Mouse (Mus musculus): ENCODE data around the gene Rnf19b. TPM values are rescaled to one million over a fixed set of nuclear protein-coding genes. Genes with fewer than 3 reads are reported as not detected.

The Rnf19b gene
- 40.5 and 44.4 TPM in 2 replicates for polyA plus RNA-seq (2012; rRNA removed; ENCODE audit: low replicate concordance)

GRCm38 (mm10) chr4:129058207-129059092 lies at the start of gene Rnf19b:
Gene Rnf19b (plus strand): TSS chr4:129058271.

GRCm38 (mm10) chr4:129105356-129105755 lies 47.3 kb downstream of the Rnf19b start, which contains the start of gene Tmem54:
Gene Tmem54 (plus strand): TSS chr4:129105548.

GRCm38 (mm10) chr4:129121569-129122086 lies 63.6 kb downstream of the Rnf19b start, which contains the start of gene Hpca:
Gene Hpca (minus strand): TSS chr4:129122036.

Other genes with a start within 250 kb of the Rnf19b start
- gene Trim62, start 174.7 kb upstream of the Rnf19b start, polyA plus RNA-seq (2012; rRNA removed; ENCODE audit: low replicate concordance) = 4.1 and 8.1 TPM in 2 replicates
- gene Azin2, start 95.8 kb upstream of the Rnf19b start, polyA plus RNA-seq (2012; rRNA removed; ENCODE audit: low replicate concordance) = 25.3 and 35.4 TPM in 2 replicates
- 114 and 267 TPM in 2 replicates for gene Ak2, start 66.3 kb upstream of the Rnf19b start, polyA plus RNA-seq (2012; rRNA removed; ENCODE audit: low replicate concordance)
- gene Tmem54, start 47.3 kb downstream of the Rnf19b start, polyA plus RNA-seq (2012; rRNA removed; ENCODE audit: low replicate concordance) = 20.8 TPM in 1 of 2 replicates, not detected in the other
- gene Hpca, start 63.8 kb downstream of the Rnf19b start, polyA plus RNA-seq (2012; rRNA removed; ENCODE audit: low replicate concordance) = 2.0 and 2.2 TPM in 2 replicates
- 2.2 and 16.0 TPM in 2 replicates for gene Fndc5, start 78.7 kb downstream of the Rnf19b start, polyA plus RNA-seq (2012; rRNA removed; ENCODE audit: low replicate concordance)
- gene S100pbp, start 131.5 kb downstream of the Rnf19b start, polyA plus RNA-seq (2012; rRNA removed; ENCODE audit: low replicate concordance) = 15.1 and 31.4 TPM in 2 replicates
- 21.1 and 32.9 TPM in 2 replicates for gene Yars, start 131.5 kb downstream of the Rnf19b start, polyA plus RNA-seq (2012; rRNA removed; ENCODE audit: low replicate concordance)
- gene C77080, start 203.1 kb downstream of the Rnf19b start, polyA plus RNA-seq (2012; rRNA removed; ENCODE audit: low replicate concordance) = 7.6 and 26.2 TPM in 2 replicates
- gene Sync, start 229.3 kb downstream of the Rnf19b start, polyA plus RNA-seq (2012; rRNA removed; ENCODE audit: low replicate concordance) = 2.8 and 8.7 TPM in 2 replicates

All from subcutaneous adipose tissue, adult 2 months (tissue).